Mouse (Mus musculus): ENCODE measurements at regions not wholly inside any gene's neighbourhood (a gene's known extent, or its start where the extent isn't known, plus 50 kb on each side); places are given as distances from the start of the nearest gene placed in this dataset.
A peak's percentile ranks its signal among the peaks of the same experiment; 100 is the strongest.

- H3K4me1 ChIP-seq (ENCODE audit: control insufficient read depth, insufficient read depth, low read length), result no peaks in the 10 kb centered on the region
- 78% methylated on average over 5 of the region's 5 CpGs for WGBS
- H3K9ac ChIP-seq (ENCODE audit: low read depth, low read length), result no peak overlapping the region
- no peak overlapping the region for H3K27ac ChIP-seq (ENCODE audit: low read length)
- H3K27me3 ChIP-seq (ENCODE audit: control insufficient read depth, insufficient read depth, low read depth, low read length), result no peaks in the 10 kb centered on the region
- ATAC-seq, result no peak
- H3K4me3 ChIP-seq (ENCODE audit: low read depth, low read length), result no peak overlapping the region
- no peaks in the 10 kb centered on the region for H3K9me3 ChIP-seq (replicated peaks; ENCODE audit: control insufficient read depth, low read length, poor library complexity, severe bottlenecking)
- no peaks in the 10 kb centered on the region for H3K36me3 ChIP-seq (ENCODE audit: control insufficient read depth, insufficient read depth, low read length)
- no peak overlapping the region for H3K4me2 ChIP-seq (ENCODE audit: low read length)
These were observed 176.7 kb downstream of the Thbs2 start for GRCm38 (mm10) chr17:14517368-14517767.

DNA sequence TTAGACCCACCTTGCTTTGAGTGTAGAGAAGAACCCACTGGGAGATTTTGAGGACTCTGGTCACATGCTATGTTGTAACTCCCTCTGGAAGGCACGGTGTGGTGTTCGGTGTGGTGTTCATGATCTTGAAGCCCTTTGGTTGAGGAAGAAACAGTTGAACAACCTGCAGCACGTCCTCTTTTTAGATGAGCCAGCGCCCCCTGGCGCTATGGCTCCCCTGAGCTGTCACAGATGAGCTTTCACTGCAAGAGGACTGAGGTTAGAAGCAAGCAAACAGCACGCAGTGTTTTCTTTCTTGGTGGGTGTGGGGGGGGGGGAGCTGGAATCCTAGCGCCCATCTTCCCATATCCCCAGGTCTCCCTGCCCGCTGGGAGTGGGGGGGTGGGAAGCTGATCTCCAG lies 177.9 kb downstream of the Thbs2 start:
- no peak overlapping the region for H3K4me2 ChIP-seq (ENCODE audit: low read length)
- no peak overlapping the region for H3K4me3 ChIP-seq (ENCODE audit: low read depth, low read length)
- no peaks in the 10 kb centered on the region for H3K4me1 ChIP-seq (ENCODE audit: control insufficient read depth, insufficient read depth, low read length)
- WGBS, result 34% methylated on average over 8 of the region's 8 CpGs
- H3K27ac ChIP-seq (ENCODE audit: low read length), result no peak overlapping the region
- no peak overlapping the region for H3K9ac ChIP-seq (ENCODE audit: low read depth, low read length)
- ATAC-seq, result peak; percentile 23; the same call in 1 of the 2 replicates
- H3K9me3 ChIP-seq (replicated peaks; ENCODE audit: control insufficient read depth, low read length, poor library complexity, severe bottlenecking), result no peaks in the 10 kb centered on the region
- H3K36me3 ChIP-seq (ENCODE audit: control insufficient read depth, insufficient read depth, low read length), result no peaks in the 10 kb centered on the region
- no peaks in the 10 kb centered on the region for H3K27me3 ChIP-seq (ENCODE audit: control insufficient read depth, insufficient read depth, low read depth, low read length)

DNA sequence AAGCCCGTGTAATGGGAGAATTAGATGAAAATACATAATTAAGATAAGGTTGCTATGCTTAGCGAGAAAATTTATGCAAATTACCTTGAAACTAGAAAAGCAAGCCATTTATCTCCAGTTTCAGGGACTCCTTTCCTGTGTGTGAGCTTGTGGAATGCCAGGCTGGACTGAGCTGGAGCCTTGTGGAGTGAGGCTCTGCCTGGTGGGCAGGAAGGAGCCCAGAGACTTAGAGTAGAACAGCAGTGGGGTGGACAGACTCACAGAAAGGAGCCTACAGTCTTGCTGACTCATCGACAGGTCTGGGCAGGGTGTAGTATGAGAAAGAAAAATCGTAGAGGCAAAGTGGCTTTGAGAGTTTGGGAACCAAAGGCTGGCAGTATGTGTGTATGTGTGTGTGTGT lies 180.6 kb downstream of the Thbs2 start:
- H3K4me2 ChIP-seq (ENCODE audit: low read length), result no peak overlapping the region
- WGBS, result 88% methylated on average over 4 of the region's 4 CpGs

GRCm38 (mm10) chr17:14510486-14510885 lies 183.5 kb downstream of the Thbs2 start:
- no peak for ATAC-seq
- H3K4me2 ChIP-seq (ENCODE audit: low read length), result no peak overlapping the region
- no peaks in the 10 kb centered on the region for H3K9me3 ChIP-seq (replicated peaks; ENCODE audit: control insufficient read depth, low read length, poor library complexity, severe bottlenecking)
- H3K27ac ChIP-seq (ENCODE audit: low read length), result no peak overlapping the region
- no peaks in the 10 kb centered on the region for H3K27me3 ChIP-seq (ENCODE audit: control insufficient read depth, insufficient read depth, low read depth, low read length)
- H3K4me1 ChIP-seq (ENCODE audit: control insufficient read depth, insufficient read depth, low read length), result no peaks in the 10 kb centered on the region
- WGBS, result 76% methylated on average over 6 of the region's 6 CpGs
- H3K9ac ChIP-seq (ENCODE audit: low read depth, low read length), result no peak overlapping the region
- no peaks in the 10 kb centered on the region for H3K36me3 ChIP-seq (ENCODE audit: control insufficient read depth, insufficient read depth, low read length)
- no peak overlapping the region for H3K4me3 ChIP-seq (ENCODE audit: low read depth, low read length)

More for the DNA sequence above, 180.6 kb downstream of the Thbs2 start:
- ATAC-seq, result no peak
- Histone ChIP-seq H3K36me3 (ENCODE audit: control insufficient read depth, insufficient read depth, low read length) (no peaks in the 10 kb centered on the region), H3K27me3 (ENCODE audit: control insufficient read depth, insufficient read depth, low read depth, low read length) (no peaks in the 10 kb centered on the region), H3K4me1 (ENCODE audit: control insufficient read depth, insufficient read depth, low read length) (no peaks in the 10 kb centered on the region), H3K9me3 (replicated peaks; ENCODE audit: control insufficient read depth, low read length, poor library complexity, severe bottlenecking) (no peaks in the 10 kb centered on the region), H3K9ac (ENCODE audit: low read depth, low read length) (no peak overlapping the region), H3K4me3 (ENCODE audit: low read depth, low read length) (no peak overlapping the region), H3K27ac (ENCODE audit: low read length) (no peak overlapping the region)

GRCm38 (mm10) chr17:14507111-14507510 lies 186.9 kb downstream of the Thbs2 start:
- 85% methylated on average over 3 of the region's 3 CpGs for WGBS
- H3K4me1 ChIP-seq (ENCODE audit: control insufficient read depth, insufficient read depth, low read length), result no peaks in the 10 kb centered on the region
- no peaks in the 10 kb centered on the region for H3K27me3 ChIP-seq (ENCODE audit: control insufficient read depth, insufficient read depth, low read depth, low read length)
- no peak overlapping the region for H3K4me3 ChIP-seq (ENCODE audit: low read depth, low read length)
- H3K9me3 ChIP-seq (replicated peaks; ENCODE audit: control insufficient read depth, low read length, poor library complexity, severe bottlenecking), result no peaks in the 10 kb centered on the region
- no peak overlapping the region for H3K9ac ChIP-seq (ENCODE audit: low read depth, low read length)
- no peaks in the 10 kb centered on the region for H3K36me3 ChIP-seq (ENCODE audit: control insufficient read depth, insufficient read depth, low read length)
- no peak overlapping the region for H3K4me2 ChIP-seq (ENCODE audit: low read length)
- H3K27ac ChIP-seq (ENCODE audit: low read length), result no peak overlapping the region
- no peak for ATAC-seq

GRCm38 (mm10) chr17:14506123-14506522 lies 187.9 kb downstream of the Thbs2 start:
- ATAC-seq, result no peak
- Histone ChIP-seq H3K36me3 (ENCODE audit: control insufficient read depth, insufficient read depth, low read length) (no peaks in the 10 kb centered on the region), H3K27me3 (ENCODE audit: control insufficient read depth, insufficient read depth, low read depth, low read length) (no peaks in the 10 kb centered on the region)

DNA sequence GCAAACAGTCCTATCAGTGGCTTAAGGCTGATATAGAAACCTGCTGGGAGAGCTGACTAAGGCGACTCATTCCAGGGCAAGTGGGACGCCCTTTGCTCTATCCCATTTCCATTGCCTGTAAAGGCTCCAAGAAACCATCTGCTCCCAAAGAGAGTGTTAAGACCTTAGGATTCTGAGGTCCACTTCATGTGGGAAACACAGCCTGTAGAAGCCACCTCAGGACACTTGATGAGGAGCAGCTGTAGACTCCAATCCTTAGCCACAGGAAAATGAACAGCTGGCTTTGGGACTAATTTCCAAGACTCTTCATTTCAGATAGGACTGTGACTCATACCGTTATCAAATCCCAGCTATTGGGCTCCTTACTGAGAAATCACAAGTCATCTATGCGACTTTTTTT lies 188.6 kb downstream of the Thbs2 start:
- no peak for ATAC-seq

More at GRCm38 (mm10) chr17:14506123-14506522, 187.9 kb downstream of the Thbs2 start:
- H3K9me3 ChIP-seq (replicated peaks; ENCODE audit: control insufficient read depth, low read length, poor library complexity, severe bottlenecking), result no peaks in the 10 kb centered on the region
- no peak overlapping the region for H3K4me2 ChIP-seq (ENCODE audit: low read length)
- H3K9ac ChIP-seq (ENCODE audit: low read depth, low read length), result no peak overlapping the region
- H3K4me3 ChIP-seq (ENCODE audit: low read depth, low read length), result no peak overlapping the region
- H3K4me1 ChIP-seq (ENCODE audit: control insufficient read depth, insufficient read depth, low read length), result no peaks in the 10 kb centered on the region
- no peak overlapping the region for H3K27ac ChIP-seq (ENCODE audit: low read length)

DNA sequence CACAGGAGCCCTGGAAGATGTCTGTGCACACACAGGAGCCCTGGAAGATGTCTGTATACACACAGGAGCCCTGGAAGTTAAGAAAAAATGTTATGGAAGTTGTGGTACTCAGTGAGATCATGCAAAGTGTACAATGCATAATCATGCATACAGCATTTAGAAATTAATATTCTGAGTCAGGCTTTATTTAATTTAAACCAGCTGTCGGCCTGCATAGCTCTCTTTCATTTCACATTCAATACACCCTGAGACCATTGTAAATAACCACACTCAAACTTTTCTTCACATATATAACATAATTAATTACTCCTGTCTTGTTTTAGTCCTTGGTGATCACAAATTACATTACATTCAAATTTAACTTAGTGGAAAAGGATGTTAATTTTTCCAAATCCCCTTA lies 190.4 kb downstream of the Thbs2 start:
- Histone ChIP-seq H3K9ac (ENCODE audit: low read depth, low read length) (no peak overlapping the region), H3K4me3 (ENCODE audit: low read depth, low read length) (no peak overlapping the region), H3K4me2 (ENCODE audit: low read length) (no peak overlapping the region), H3K27ac (ENCODE audit: low read length) (no peak overlapping the region), H3K36me3 (ENCODE audit: control insufficient read depth, insufficient read depth, low read length) (no peaks in the 10 kb centered on the region), H3K27me3 (ENCODE audit: control insufficient read depth, insufficient read depth, low read depth, low read length) (no peaks in the 10 kb centered on the region), H3K4me1 (ENCODE audit: control insufficient read depth, insufficient read depth, low read length) (no peaks in the 10 kb centered on the region), H3K9me3 (replicated peaks; ENCODE audit: control insufficient read depth, low read length, poor library complexity, severe bottlenecking) (no peaks in the 10 kb centered on the region)
- no peak for ATAC-seq
- WGBS, result 81% methylated on average over 1 of the region's 1 CpGs

More for the DNA sequence above, 188.6 kb downstream of the Thbs2 start:
- H3K9me3 ChIP-seq (replicated peaks; ENCODE audit: control insufficient read depth, low read length, poor library complexity, severe bottlenecking), result no peaks in the 10 kb centered on the region
- no peaks in the 10 kb centered on the region for H3K4me1 ChIP-seq (ENCODE audit: control insufficient read depth, insufficient read depth, low read length)
- H3K4me3 ChIP-seq (ENCODE audit: low read depth, low read length), result no peak overlapping the region
- H3K36me3 ChIP-seq (ENCODE audit: control insufficient read depth, insufficient read depth, low read length), result no peaks in the 10 kb centered on the region
- no peaks in the 10 kb centered on the region for H3K27me3 ChIP-seq (ENCODE audit: control insufficient read depth, insufficient read depth, low read depth, low read length)
- H3K27ac ChIP-seq (ENCODE audit: low read length), result no peak overlapping the region
- H3K4me2 ChIP-seq (ENCODE audit: low read length), result no peak overlapping the region
- 78% methylated on average over 4 of the region's 4 CpGs for WGBS
- no peak overlapping the region for H3K9ac ChIP-seq (ENCODE audit: low read depth, low read length)

DNA sequence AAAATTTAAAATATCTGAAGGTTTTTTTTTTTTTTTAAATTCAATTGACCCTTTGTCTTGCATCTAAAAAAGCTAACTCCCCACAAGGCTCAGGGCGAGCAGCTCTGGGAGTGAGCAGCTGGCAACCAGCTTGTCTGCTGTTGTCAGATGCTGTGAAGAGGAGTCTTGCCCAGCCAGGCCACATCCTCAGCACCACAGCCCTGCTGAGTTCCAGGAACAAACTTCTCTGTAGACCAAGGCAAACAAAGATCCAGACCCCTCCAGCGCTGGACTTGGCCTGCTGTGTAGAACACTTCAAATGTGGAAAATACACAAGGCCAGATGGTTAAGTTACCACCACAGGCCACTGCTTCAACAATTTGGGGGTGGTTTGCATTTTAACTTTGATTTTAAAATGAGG lies 192.7 kb downstream of the Thbs2 start:
- no peak overlapping the region for H3K9ac ChIP-seq (ENCODE audit: low read depth, low read length)
- H3K9me3 ChIP-seq (replicated peaks; ENCODE audit: control insufficient read depth, low read length, poor library complexity, severe bottlenecking), result no peaks in the 10 kb centered on the region
- WGBS, result 87% methylated on average over 2 of the region's 2 CpGs
- no peak overlapping the region for H3K27ac ChIP-seq (ENCODE audit: low read length)
- no peak overlapping the region for H3K4me3 ChIP-seq (ENCODE audit: low read depth, low read length)
- no peak overlapping the region for H3K4me2 ChIP-seq (ENCODE audit: low read length)
- H3K27me3 ChIP-seq (ENCODE audit: control insufficient read depth, insufficient read depth, low read depth, low read length), result no peaks in the 10 kb centered on the region
- no peaks in the 10 kb centered on the region for H3K36me3 ChIP-seq (ENCODE audit: control insufficient read depth, insufficient read depth, low read length)
- ATAC-seq, result no peak
- no peaks in the 10 kb centered on the region for H3K4me1 ChIP-seq (ENCODE audit: control insufficient read depth, insufficient read depth, low read length)

DNA sequence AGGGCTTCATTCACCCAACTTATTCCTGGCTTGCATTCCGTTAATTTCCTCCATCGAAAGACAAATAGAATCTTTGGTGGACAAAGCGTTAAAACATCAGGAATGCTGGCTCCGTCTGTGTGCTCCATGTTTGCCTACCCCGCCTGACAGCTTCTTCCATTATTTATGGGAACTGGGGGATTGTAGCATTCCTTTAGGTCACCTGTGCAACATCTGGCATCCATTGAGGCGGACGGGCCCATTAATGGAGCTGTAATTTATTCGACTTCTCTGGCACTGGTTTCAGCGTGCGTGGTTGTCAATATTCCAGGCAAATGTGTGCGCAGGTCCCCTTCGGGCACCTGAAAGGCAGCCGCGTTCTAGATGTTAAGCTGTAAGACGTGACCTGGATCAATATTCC lies 196.9 kb downstream of the Thbs2 start:
- no peak overlapping the region for H3K27ac ChIP-seq (ENCODE audit: low read length)
- no peak overlapping the region for H3K9ac ChIP-seq (ENCODE audit: low read depth, low read length)
- H3K27me3 ChIP-seq (ENCODE audit: control insufficient read depth, insufficient read depth, low read depth, low read length), result no peaks in the 10 kb centered on the region
- H3K9me3 ChIP-seq (replicated peaks; ENCODE audit: control insufficient read depth, low read length, poor library complexity, severe bottlenecking), result no peaks in the 10 kb centered on the region
- no peaks in the 10 kb centered on the region for H3K4me1 ChIP-seq (ENCODE audit: control insufficient read depth, insufficient read depth, low read length)
- WGBS, result 80% methylated on average over 15 of the region's 15 CpGs
- no peak overlapping the region for H3K4me2 ChIP-seq (ENCODE audit: low read length)
- H3K4me3 ChIP-seq (ENCODE audit: low read depth, low read length), result no peak overlapping the region
- no peaks in the 10 kb centered on the region for H3K36me3 ChIP-seq (ENCODE audit: control insufficient read depth, insufficient read depth, low read length)
- ATAC-seq, result peak; percentile 36; the same call in 1 of the 2 replicates
